Mouse (Mus musculus) brain, embryonic 14.5 days (tissue): ENCODE measurements around the gene Magea2. TPM values are rescaled to one million over a fixed set of nuclear protein-coding genes. Genes with fewer than 3 reads are reported as not detected.
"Not testable (repeated sequence)": the region's sequence is repeated elsewhere in the genome, so short reads cannot be mapped to it uniquely, and the experiment has no call there.

Source experiments
- DNase-seq: peaks from one replicate; pipeline ENCODE4 v3.0.0-alpha.2; 2011; ENCODE audit warnings: low read depth
- CTCF ChIP-seq: fragments of 200-500 bp; IDR thresholded peaks from 2 replicates; pipeline ENCODE4 v1.5.1; 2012; ENCODE audit warnings: inconsistent platforms, mild to moderate bottlenecking, moderate library complexity, borderline replicate concordance; ENCODE audit not compliant: insufficient read depth, insufficient read length; ENCODE audit errors: extremely low read depth
- POLR2A ChIP-seq: fragments of 200-500 bp; IDR thresholded peaks from 2 replicates; pipeline ENCODE4 v1.6.1; 2012; ENCODE audit warnings: mild to moderate bottlenecking, inconsistent platforms, borderline replicate concordance; ENCODE audit not compliant: poor library complexity, insufficient read depth, insufficient read length, severe bottlenecking; ENCODE audit errors: extremely low read depth
- polyA plus RNA-seq: library from polyadenylated mRNA; depleted of rRNA; stranded (reverse); fragments of >200 nt; gene quantifications from 2 replicates; pipeline ENCODE4 v1.2.3, GENCODE M21; 2012; rRNA removed

Gene Magea2
- polyA plus RNA-seq = not detected in 2 replicates

GRCm38 (mm10) chrX:155093566-155093965, at the start of gene Magea2:
Gene Magea2 (minus strand): TSS chrX:155093666.
- DNase-seq = not testable (repeated sequence)

GRCm38 (mm10) chrX:155128312-155128711, 34.8 kb upstream of the Magea2 start, which contains the start of gene Cldn34b2:
Gene Cldn34b2 (minus strand): TSS chrX:155128412.
- DNase-seq = not testable (repeated sequence)

DNA sequence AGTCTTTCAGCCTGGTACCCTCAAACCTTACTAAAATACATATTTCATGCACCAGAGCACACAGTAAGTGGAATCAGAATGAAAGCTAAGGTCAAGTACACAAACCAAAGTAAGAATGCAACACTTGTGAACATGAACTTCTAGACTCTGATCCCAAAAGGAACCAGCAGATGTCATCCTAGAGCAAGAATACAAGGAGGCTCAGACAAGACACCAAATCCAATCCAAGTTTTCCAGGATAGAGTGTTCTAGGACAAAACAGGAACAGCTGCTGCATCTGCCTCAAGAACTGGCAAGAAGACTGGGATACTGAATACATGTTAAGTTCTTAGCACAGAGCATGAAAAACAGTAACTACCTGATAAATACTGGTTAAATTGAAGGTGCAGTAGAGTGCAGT, 4.6 kb upstream of the Magea2 start:
- peak; percentile 11 for DNase-seq
- peak; percentile 14; the same call in 1 of the 2 replicates for TF ChIP-seq CTCF
- no peak for TF ChIP-seq POLR2A

DNA sequence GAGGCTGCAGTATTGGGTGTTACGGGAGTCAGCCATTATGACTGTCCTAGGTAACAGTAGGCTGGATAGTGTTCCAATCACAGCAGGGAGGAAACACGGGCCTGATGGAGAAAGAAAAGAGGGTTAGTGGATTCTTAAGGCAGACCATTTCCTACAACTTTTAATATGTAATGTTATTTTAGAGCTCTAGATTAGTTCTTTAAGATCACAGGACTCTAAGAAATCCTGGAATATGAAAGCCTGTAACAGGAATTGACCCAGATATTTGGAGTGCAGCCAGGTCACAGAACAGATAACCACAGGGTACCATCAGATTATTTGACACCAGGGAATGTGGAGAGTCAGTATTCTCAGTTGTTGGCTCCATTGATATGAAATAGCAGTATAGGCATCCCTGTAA, 3.8 kb downstream of the Magea2 start, which contains the start of gene Magea1:
Magea1 (minus strand) TSS at position 101 of the 400 bp plus-strand sequence.
- DNase-seq = not testable (repeated sequence)

DNA sequence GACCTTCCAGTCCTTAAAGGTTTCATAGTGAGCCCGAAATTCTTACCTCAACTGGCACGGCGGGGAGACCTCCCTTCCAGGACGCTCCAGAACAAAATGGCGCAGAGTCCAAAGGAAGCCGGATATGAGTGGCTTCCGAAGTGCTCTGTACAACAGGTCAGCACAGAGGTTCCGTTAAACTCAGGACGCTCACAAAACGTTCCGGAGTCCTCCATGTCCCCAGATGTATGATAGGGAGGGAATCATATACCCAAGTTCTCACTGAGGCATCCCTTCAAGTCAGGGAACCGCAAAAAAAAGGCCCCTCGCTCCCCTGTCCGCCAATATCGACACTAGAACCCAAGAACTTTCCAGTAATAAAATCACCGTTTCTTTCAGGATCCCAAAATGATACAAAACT, 30.4 kb downstream of the Magea2 start, which contains the start of gene Magea5:
Magea5 (minus strand) TSS at position 101 of the 400 bp plus-strand sequence.
- not testable (repeated sequence) for DNase-seq

- DNase-seq = not testable (repeated sequence)
Observed at GRCm38 (mm10) chrX:154995750-154996149, 97.7 kb downstream of the Magea2 start, which contains the start of gene Magea8. Gene Magea8 (minus strand): TSS chrX:154995850.

Other genes starting within 250 kb of the Magea2 start
- gene Cldn34b1, start 203.4 kb downstream of the Magea2 start, polyA plus RNA-seq = not detected in 2 replicates
- not detected in 2 replicates for gene Magea6, start 157.7 kb downstream of the Magea2 start, polyA plus RNA-seq
- gene Magea3, start 144.2 kb downstream of the Magea2 start, polyA plus RNA-seq = not detected in 2 replicates
- not detected in 2 replicates for gene Magea8, start 97.8 kb downstream of the Magea2 start, polyA plus RNA-seq
- gene Magea5, start 30.5 kb downstream of the Magea2 start, polyA plus RNA-seq = not detected in 2 replicates
- gene Magea1, start 3.9 kb downstream of the Magea2 start, polyA plus RNA-seq = not detected in 2 replicates
- gene Cldn34b2, start 34.7 kb upstream of the Magea2 start, polyA plus RNA-seq = not detected in 2 replicates
- gene Sat1, start 122.8 kb upstream of the Magea2 start, polyA plus RNA-seq = 31.3 and 32.9 TPM in 2 replicates
- 17.6 and 21.1 TPM in 2 replicates for gene Acot9, start 168.8 kb upstream of the Magea2 start, polyA plus RNA-seq
- 69.0 and 74.2 TPM in 2 replicates for gene Prdx4, start 247.1 kb upstream of the Magea2 start, polyA plus RNA-seq